8 mouse cellular contexts compared by ENCODE assay signal in the genomic region with DNA sequence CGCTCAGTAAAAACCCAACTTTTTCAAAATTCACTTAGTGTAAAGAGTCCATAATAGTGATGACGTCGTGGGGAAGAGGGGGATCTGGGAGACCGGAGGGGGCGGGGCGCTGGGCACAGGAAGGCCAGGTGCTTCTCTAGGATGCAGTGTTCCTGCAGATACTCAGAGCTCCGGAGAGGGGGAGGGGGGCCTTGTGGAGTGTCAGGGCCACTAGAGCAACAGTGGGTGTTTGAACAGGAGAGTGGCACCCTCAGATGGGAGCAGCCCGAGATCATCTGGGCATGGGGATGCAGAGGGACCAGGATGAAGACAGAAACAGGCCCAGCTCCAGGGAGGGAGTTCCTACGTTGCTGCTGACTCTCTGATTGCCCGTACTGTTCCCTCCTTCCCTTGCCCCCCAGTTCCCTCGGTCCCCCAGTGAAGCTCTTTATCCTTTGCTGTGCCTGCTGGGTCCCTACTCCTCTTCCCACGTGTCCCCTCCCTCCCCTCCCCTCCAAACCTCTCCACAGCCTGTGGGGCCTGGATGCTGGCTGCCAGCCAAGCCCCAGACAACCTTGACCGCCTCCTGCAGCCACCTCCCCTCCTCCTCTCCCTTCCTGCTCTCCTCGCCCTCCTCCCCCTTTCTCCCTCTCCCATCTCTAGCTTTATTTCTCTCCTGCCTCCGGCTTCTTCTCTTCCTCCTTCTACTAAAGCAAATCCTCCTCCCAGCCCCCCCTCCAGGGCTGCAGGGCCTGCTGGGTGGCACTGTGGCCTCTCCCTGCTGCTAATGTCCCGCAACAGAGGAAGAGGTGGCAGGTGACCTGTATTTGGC. TPM values are rescaled to one million over a fixed set of nuclear protein-coding genes. Genes with fewer than 3 reads are reported as not detected.
A peak's percentile ranks its signal among the peaks of the same experiment; 100 is the strongest.
DNase-seq lines count a peak whose midpoint lies in the region; ATAC-seq lines count a peak whose summit lies in the region.

No protein-coding gene starts in this region.

- H3K4me2 ChIP-seq in forebrain, embryonic 15.5 days (replicated peaks), result no peak overlapping the region; the same call in none of the 2 replicates
- H3K4me2 ChIP-seq in kidney, embryonic 16.5 days (replicated peaks; ENCODE audit: low read depth, low read length), result peak overlapping the region; percentile 35
- H3K4me2 ChIP-seq in midbrain, embryonic 12.5 days (replicated peaks), result peak overlapping the region; percentile 28

- H3K9ac ChIP-seq in forebrain, embryonic 15.5 days (replicated peaks), result no peak overlapping the region; the same call in 1 of the 2 replicates
- peak overlapping the region; percentile 30 for H3K9ac ChIP-seq in kidney, embryonic 16.5 days (replicated peaks; ENCODE audit: low read length)
- 0 out of 2 replicates have a peak overlapping the region, but pooled peaks have one; percentile 17 for H3K9ac ChIP-seq in midbrain, embryonic 12.5 days (replicated peaks)

- no peak for ATAC-seq in forebrain, embryonic 15.5 days (replicated peaks)
- ATAC-seq in kidney, embryonic 16.5 days (ENCODE audit: low FRiP score, low TSS enrichment), result peak; percentile 10
- ATAC-seq in midbrain, embryonic 12.5 days (ENCODE audit: low FRiP score, low read depth), result peak; percentile 12
- no peak for ATAC-seq in activated CD4-positive, CD25-positive, alpha-beta regulatory T cell, adult 4 months

- no peaks in the 10 kb centered on the region for H3K9me3 ChIP-seq in forebrain, embryonic 15.5 days
- no peaks in the 10 kb centered on the region for H3K9me3 ChIP-seq in kidney, embryonic 16.5 days (ENCODE audit: low read length)
- H3K9me3 ChIP-seq in midbrain, embryonic 12.5 days, result no peaks in the 10 kb centered on the region

- WGBS in forebrain, embryonic 15.5 days, result 4% methylated on average over 16 of the region's 16 CpGs
- WGBS in kidney, embryonic 16.5 days, result 9% methylated on average over 14 of the region's 16 CpGs
- 10% methylated on average over 16 of the region's 16 CpGs for WGBS in midbrain, embryonic 12.5 days

- intact Hi-C loops in left cerebral cortex, postnatal 4 days (cut with DNase I), result no loop called here
- intact Hi-C loops in left cerebral cortex, postnatal 14 days (cut with DNase I), result no loop called here

- no peak overlapping the region for H3K4me3 ChIP-seq in forebrain, embryonic 15.5 days
- no peak overlapping the region for H3K4me3 ChIP-seq in kidney, embryonic 16.5 days (ENCODE audit: low read length)
- H3K4me3 ChIP-seq in midbrain, embryonic 12.5 days, result 0 out of 2 replicates have a peak overlapping the region, but pooled peaks have one; percentile 3

- peaks cover 35% of the 10 kb centered on the region for H3K27me3 ChIP-seq in forebrain, embryonic 15.5 days
- peaks cover 12% of the 10 kb centered on the region; the same call in 1 of the 2 replicates for H3K27me3 ChIP-seq in kidney, embryonic 16.5 days (ENCODE audit: insufficient read depth, low read length)
- peaks cover 71% of the 10 kb centered on the region for H3K27me3 ChIP-seq in midbrain, embryonic 12.5 days

- H3K27ac ChIP-seq in forebrain, embryonic 15.5 days (replicated peaks), result peak overlapping the region; percentile 33; the same call in 1 of the 2 replicates
- H3K27ac ChIP-seq in kidney, embryonic 16.5 days (ENCODE audit: low read length), result peak overlapping the region; percentile 92
- H3K27ac ChIP-seq in midbrain, embryonic 12.5 days (replicated peaks), result peak overlapping the region; percentile 86

- peak; percentile 81 for DNase-seq in left cerebral cortex, postnatal 4 days
- no peak for DNase-seq in left cerebral cortex, postnatal 14 days (ENCODE audit: low spot score in 2 of 2)
- no peak for DNase-seq in B cell, adult 2 months
- DNase-seq in urinary bladder, postnatal 25 days (ENCODE audit: low spot score), result no peak

- peaks cover 67% of the 10 kb centered on the region for H3K4me1 ChIP-seq in forebrain, embryonic 15.5 days
- peaks cover 76% of the 10 kb centered on the region for H3K4me1 ChIP-seq in kidney, embryonic 16.5 days (ENCODE audit: insufficient read depth, low read length)
- H3K4me1 ChIP-seq in midbrain, embryonic 12.5 days, result peaks cover 72% of the 10 kb centered on the region

- peaks cover 29% of the 10 kb centered on the region for H3K36me3 ChIP-seq in forebrain, embryonic 15.5 days
- H3K36me3 ChIP-seq in kidney, embryonic 16.5 days (ENCODE audit: insufficient read depth, low read length), result peaks cover 22% of the 10 kb centered on the region
- H3K36me3 ChIP-seq in midbrain, embryonic 12.5 days, result peaks cover 26% of the 10 kb centered on the region

RNA-seq across cellular contexts. Expression of gene Tle2, which starts 5.8 kb away (rescaled TPM):
- 10 to 100 TPM; 34.0 to 44.5 TPM for total RNA-seq in left cerebral cortex, postnatal 4 days (2021)
- total RNA-seq in left cerebral cortex, postnatal 14 days (2021), result 10 to 100 TPM; 14.1 to 15.9 TPM
- 27.3 and 28.0 TPM in 2 replicates for polyA plus RNA-seq in forebrain, embryonic 15.5 days (2015; fragmentation: Nextera tagmentation; extraction: Ambion mirVana)
- polyA plus RNA-seq in kidney, embryonic 16.5 days (2015; fragmentation: Nextera tagmentation; extraction: Ambion mirVana), result 41.0 and 52.0 TPM in 2 replicates
- 17.8 and 17.9 TPM in 2 replicates for polyA plus RNA-seq in midbrain, embryonic 12.5 days (2016; fragmentation: Nextera tagmentation; extraction: Ambion mirVana)
- polyA plus RNA-seq in activated CD4-positive, CD25-positive, alpha-beta regulatory T cell, adult 4 months (2017; shearing (Covaris generic)), result 1 to 10 TPM in 1 of 2 experiments, under 1 TPM in 1; 0.78 to 1.5 TPM

RNA-seq across cellular contexts. Expression of gene Aes, which starts 9.3 kb away (rescaled TPM):
- total RNA-seq in left cerebral cortex, postnatal 4 days (2021), result 100 to 1,000 TPM; 474 to 479 TPM
- 100 to 1,000 TPM; 573 to 615 TPM for total RNA-seq in left cerebral cortex, postnatal 14 days (2021)
- 665 and 705 TPM in 2 replicates for polyA plus RNA-seq in forebrain, embryonic 15.5 days (2015; fragmentation: Nextera tagmentation; extraction: Ambion mirVana)
- polyA plus RNA-seq in kidney, embryonic 16.5 days (2015; fragmentation: Nextera tagmentation; extraction: Ambion mirVana), result 322 and 487 TPM in 2 replicates
- 524 and 532 TPM in 2 replicates for polyA plus RNA-seq in midbrain, embryonic 12.5 days (2016; fragmentation: Nextera tagmentation; extraction: Ambion mirVana)
- polyA plus RNA-seq in activated CD4-positive, CD25-positive, alpha-beta regulatory T cell, adult 4 months (2017; shearing (Covaris generic)), result 100 to 1,000 TPM; 120 to 125 TPM

RNA-seq across cellular contexts. Expression of gene Gna11, which starts 23.6 kb away (rescaled TPM):
- total RNA-seq in left cerebral cortex, postnatal 4 days (2021), result 100 to 1,000 TPM; 116 to 117 TPM
- 100 to 1,000 TPM; 102 to 109 TPM for total RNA-seq in left cerebral cortex, postnatal 14 days (2021)
- polyA plus RNA-seq in forebrain, embryonic 15.5 days (2015; fragmentation: Nextera tagmentation; extraction: Ambion mirVana), result 99.8 and 103 TPM in 2 replicates
- polyA plus RNA-seq in kidney, embryonic 16.5 days (2015; fragmentation: Nextera tagmentation; extraction: Ambion mirVana), result 92.3 and 92.7 TPM in 2 replicates
- 70.9 and 72.6 TPM in 2 replicates for polyA plus RNA-seq in midbrain, embryonic 12.5 days (2016; fragmentation: Nextera tagmentation; extraction: Ambion mirVana)
- polyA plus RNA-seq in activated CD4-positive, CD25-positive, alpha-beta regulatory T cell, adult 4 months (2017; shearing (Covaris generic)), result 10 to 100 TPM; 21.7 to 24.5 TPM

RNA-seq across cellular contexts. Expression of gene Tle6, which starts 32.3 kb away (rescaled TPM):
- 1 to 10 TPM; 2.2 to 3.2 TPM for total RNA-seq in left cerebral cortex, postnatal 4 days (2021)
- total RNA-seq in left cerebral cortex, postnatal 14 days (2021), result 1 to 10 TPM; 1.3 to 2.7 TPM
- polyA plus RNA-seq in forebrain, embryonic 15.5 days (2015; fragmentation: Nextera tagmentation; extraction: Ambion mirVana), result 3.0 and 4.2 TPM in 2 replicates
- polyA plus RNA-seq in kidney, embryonic 16.5 days (2015; fragmentation: Nextera tagmentation; extraction: Ambion mirVana), result 18.5 and 22.8 TPM in 2 replicates
- polyA plus RNA-seq in midbrain, embryonic 12.5 days (2016; fragmentation: Nextera tagmentation; extraction: Ambion mirVana), result 2.9 and 5.1 TPM in 2 replicates
- polyA plus RNA-seq in activated CD4-positive, CD25-positive, alpha-beta regulatory T cell, adult 4 months (2017; shearing (Covaris generic)), result under 1 TPM in 1 of 2 experiments, not detected in 1; 0.89 TPM

RNA-seq across cellular contexts. Expression of gene BC025920, which starts 37.5 kb away (rescaled TPM):
- total RNA-seq in left cerebral cortex, postnatal 4 days (2021), result 1 to 10 TPM; 2.5 to 2.7 TPM
- 1 to 10 TPM; 1.9 to 2.2 TPM for total RNA-seq in left cerebral cortex, postnatal 14 days (2021)
- polyA plus RNA-seq in forebrain, embryonic 15.5 days (2015; fragmentation: Nextera tagmentation; extraction: Ambion mirVana), result 3.0 and 3.1 TPM in 2 replicates
- polyA plus RNA-seq in kidney, embryonic 16.5 days (2015; fragmentation: Nextera tagmentation; extraction: Ambion mirVana), result 0.66 and 0.82 TPM in 2 replicates
- 2.5 and 2.6 TPM in 2 replicates for polyA plus RNA-seq in midbrain, embryonic 12.5 days (2016; fragmentation: Nextera tagmentation; extraction: Ambion mirVana)
- 1 to 10 TPM; 1.5 to 2.5 TPM for polyA plus RNA-seq in activated CD4-positive, CD25-positive, alpha-beta regulatory T cell, adult 4 months (2017; shearing (Covaris generic))

Comparison
In these comparisons a context has a peak if more than half of its experiments do, and no peak if none do; other contexts are left out.
1. ATAC-seq: peak in kidney, embryonic 16.5 days (single experiment) and midbrain, embryonic 12.5 days (single experiment); none in forebrain, embryonic 15.5 days (single experiment) and activated CD4-positive, CD25-positive, alpha-beta regulatory T cell, adult 4 months (single experiment).
2. H3K27ac ChIP-seq: peak in every context shown above with its lines; median percentile 92 in kidney, embryonic 16.5 days; 86 in midbrain, embryonic 12.5 days; 33 in forebrain, embryonic 15.5 days.